Mouse (Mus musculus): ENCODE measurements around the gene S100a8. TPM values are rescaled to one million over a fixed set of nuclear protein-coding genes. Genes with fewer than 3 reads are reported as not detected.

Gene S100a8
- polyA plus RNA-seq, 1 experiment from 2014 or later = 3,883 TPM

DNA sequence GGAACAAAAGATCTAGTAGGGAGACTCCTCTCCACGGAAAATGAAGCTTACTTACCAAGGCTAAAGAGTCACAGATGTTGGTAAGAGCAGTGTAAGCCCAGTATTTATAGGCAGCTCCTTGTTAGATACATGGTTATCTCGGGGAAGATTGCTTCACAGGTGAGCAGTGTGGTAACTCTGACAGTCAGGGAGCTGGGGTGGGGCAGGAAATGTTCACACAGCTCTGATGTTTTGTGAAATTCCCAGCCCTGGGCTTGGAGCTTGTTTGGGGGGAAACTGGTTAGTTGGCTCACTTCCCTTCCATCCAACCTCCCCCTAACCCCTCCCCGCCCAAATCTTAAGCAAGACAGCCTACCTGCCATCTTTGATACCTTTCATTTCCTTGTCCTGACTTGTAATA lies 26.8 kb downstream of the S100a8 start, which contains the start of gene S100a9:
Gene S100a9 (minus strand): TSS at position 109 of the 400 bp plus-strand sequence.
- no peaks in the 10 kb centered on the region for H3K36me3 ChIP-seq (replicated peaks; ENCODE audit: insufficient read depth, low read length)
- H3K9ac ChIP-seq (replicated peaks) = peak within 1 kb of the TSS; percentile 50; the same call in 1 of the 2 replicates
- WGBS (ENCODE audit: insufficient replicate concordance) = 35% methylated on average over 3 of the region's 3 CpGs
- no peak for TF ChIP-seq CTCF (IDR thresholded peaks at IDR 0.05; ENCODE audit: low read depth)
- peak; percentile 31; the same call in 1 of the 2 replicates for TF ChIP-seq EP300 (IDR thresholded peaks at IDR 0.05; ENCODE audit: low read depth)
- H3K4me3 ChIP-seq (ENCODE audit: low read depth, low read length) = peak within 1 kb of the TSS; percentile 18
- ATAC-seq = peak; percentile 58
- H3K4me2 ChIP-seq (ENCODE audit: low read depth, low read length) = 0 out of 2 replicates have a peak within 1 kb of the TSS, but pooled peaks have one; percentile 32
- peak within 1 kb of the TSS; percentile 48 for H3K27ac ChIP-seq (ENCODE audit: low read depth)
- no peaks in the 10 kb centered on the region for H3K27me3 ChIP-seq (ENCODE audit: insufficient read depth, low read length)
- H3K4me1 ChIP-seq (ENCODE audit: insufficient read depth) = no peaks in the 10 kb centered on the region
- H3K9me3 ChIP-seq (ENCODE audit: low read length) = no peaks in the 10 kb centered on the region
- DNase-seq = peak; percentile 52

DNA sequence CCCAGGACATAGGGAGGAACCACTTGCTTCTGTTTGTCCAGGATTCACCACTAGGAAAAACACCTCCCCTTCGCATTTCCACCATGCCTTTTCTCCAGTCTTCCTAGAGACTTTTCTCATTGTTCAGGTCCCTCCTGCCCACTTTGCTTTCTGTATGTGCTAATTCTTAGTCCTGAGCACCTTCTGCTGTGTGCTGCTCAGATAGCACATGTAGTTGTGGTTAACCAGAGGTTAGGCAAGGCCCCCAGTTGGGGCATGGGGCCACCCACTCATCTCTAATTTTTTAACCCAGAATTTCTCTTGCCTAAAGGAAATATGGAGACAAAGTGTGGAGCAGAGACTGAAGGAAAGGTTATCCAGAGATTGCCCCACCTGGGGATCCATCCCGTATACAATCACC lies 33.5 kb downstream of the S100a8 start:
- Histone ChIP-seq H3K27me3 (ENCODE audit: insufficient read depth, low read length) (no peaks in the 10 kb centered on the region), H3K4me3 (ENCODE audit: low read depth, low read length) (no peak overlapping the region), H3K4me2 (ENCODE audit: low read depth, low read length) (no peak overlapping the region), H3K9me3 (ENCODE audit: low read length) (no peaks in the 10 kb centered on the region), H3K36me3 (replicated peaks; ENCODE audit: insufficient read depth, low read length) (no peaks in the 10 kb centered on the region), H3K9ac (replicated peaks) (no peak overlapping the region), H3K27ac (ENCODE audit: low read depth) (no peak overlapping the region), H3K4me1 (ENCODE audit: insufficient read depth) (no peaks in the 10 kb centered on the region)
- TF ChIP-seq CTCF (IDR thresholded peaks at IDR 0.05; ENCODE audit: low read depth) = no peak
- no peak for TF ChIP-seq EP300 (IDR thresholded peaks at IDR 0.05; ENCODE audit: low read depth)
- WGBS (ENCODE audit: insufficient replicate concordance) = 79% methylated on average over 2 of the region's 2 CpGs
- ATAC-seq (no peak), DNase-seq (no peak)

DNA sequence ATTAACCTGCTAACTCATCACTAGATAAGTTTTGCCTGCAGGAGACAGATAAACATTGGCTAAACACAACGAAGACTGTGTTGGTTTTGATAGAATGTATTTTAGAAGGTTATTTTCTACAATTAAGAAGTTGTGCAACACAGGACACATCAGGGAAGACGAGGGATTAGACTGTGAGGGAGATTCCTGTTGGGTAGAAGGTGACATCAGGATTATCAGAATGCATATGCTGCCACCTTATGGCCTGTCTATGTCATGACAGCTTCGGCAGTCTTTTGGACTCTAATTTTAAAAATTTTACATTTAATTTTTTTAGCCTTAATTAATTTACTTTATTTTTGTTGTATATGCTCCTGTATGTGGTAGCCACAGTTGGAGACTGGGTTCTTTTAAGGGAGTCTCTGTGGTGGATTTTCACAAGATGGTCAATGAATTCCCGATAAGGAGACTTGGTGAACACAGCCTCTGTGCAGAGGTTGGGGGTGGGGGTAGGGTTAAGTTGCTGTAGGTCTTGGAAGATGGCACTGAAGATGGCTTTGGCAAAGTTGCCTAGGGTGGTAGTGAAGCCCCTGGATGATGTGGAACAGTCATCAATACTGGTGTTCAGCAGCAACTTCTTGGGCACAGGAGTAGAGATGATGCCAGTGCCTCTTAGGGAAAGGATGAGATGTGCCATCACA lies 39.9 kb downstream of the S100a8 start:
- ATAC-seq = no peak
- WGBS (ENCODE audit: insufficient replicate concordance) = 16% methylated on average over 4 of the region's 4 CpGs

DNA sequence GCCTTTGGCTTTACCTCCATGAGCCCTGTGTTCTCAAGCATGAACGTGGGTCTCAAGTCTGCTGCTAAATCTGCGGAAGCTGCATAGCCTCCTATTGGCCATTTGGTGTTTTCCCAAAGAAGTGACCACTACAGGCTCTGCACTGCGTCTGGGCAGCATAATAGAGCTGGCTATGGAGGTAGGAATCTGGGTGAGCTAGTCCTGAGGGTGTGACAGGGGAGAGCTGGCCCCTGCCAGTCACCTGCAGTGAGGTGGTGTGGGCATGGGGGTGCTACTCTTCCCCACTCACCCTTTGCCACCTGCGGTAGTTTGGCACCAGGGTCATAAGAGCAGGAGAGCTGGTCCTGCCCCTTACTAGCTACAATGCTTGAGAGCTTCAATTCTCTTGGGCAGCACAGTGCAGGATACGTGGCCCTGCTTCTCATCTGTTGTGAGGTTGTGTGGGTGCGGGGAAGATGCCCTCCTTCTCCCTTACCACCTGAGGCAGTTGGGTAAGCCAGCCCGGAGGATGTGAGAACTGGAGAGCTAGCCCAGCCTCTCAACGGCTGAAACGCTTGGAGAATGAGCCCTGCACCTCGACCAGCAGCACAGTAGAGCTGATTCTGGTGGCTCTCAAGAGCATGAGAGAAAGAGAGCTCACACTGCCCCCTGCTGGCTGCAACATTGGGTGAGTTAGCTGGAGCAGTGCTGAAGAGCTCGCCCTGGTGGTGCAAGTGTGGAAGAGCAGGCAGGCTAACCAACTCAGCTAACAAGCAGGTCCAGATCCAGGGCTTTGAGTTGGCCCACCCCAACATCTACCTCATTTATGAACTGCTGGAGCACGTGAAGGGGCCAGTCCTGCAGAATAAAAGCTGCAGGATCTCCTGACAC lies 41.0 kb downstream of the S100a8 start:
- TF ChIP-seq CTCF (IDR thresholded peaks at IDR 0.05; ENCODE audit: low read depth) (peak; percentile 98), EP300 (IDR thresholded peaks at IDR 0.05; ENCODE audit: low read depth) (no peak)
- no peak overlapping the region for H3K4me2 ChIP-seq (ENCODE audit: low read depth, low read length)
- no peaks in the 10 kb centered on the region for H3K4me1 ChIP-seq (ENCODE audit: insufficient read depth)
- DNase-seq (peak; percentile 90), ATAC-seq (peak; percentile 49)
- H3K27me3 ChIP-seq (ENCODE audit: insufficient read depth, low read length) = no peaks in the 10 kb centered on the region
- no peak overlapping the region for H3K9ac ChIP-seq (replicated peaks)
- no peaks in the 10 kb centered on the region for H3K9me3 ChIP-seq (ENCODE audit: low read length)
- H3K27ac ChIP-seq (ENCODE audit: low read depth) = no peak overlapping the region
- no peaks in the 10 kb centered on the region for H3K36me3 ChIP-seq (replicated peaks; ENCODE audit: insufficient read depth, low read length)
- no peak overlapping the region for H3K4me3 ChIP-seq (ENCODE audit: low read depth, low read length)
- 42% methylated on average over 12 of the region's 12 CpGs for WGBS (ENCODE audit: insufficient replicate concordance)

More for the DNA sequence above, 39.9 kb downstream of the S100a8 start:
- no peaks in the 10 kb centered on the region for H3K36me3 ChIP-seq (replicated peaks; ENCODE audit: insufficient read depth, low read length)
- no peaks in the 10 kb centered on the region for H3K9me3 ChIP-seq (ENCODE audit: low read length)
- no peak overlapping the region for H3K4me3 ChIP-seq (ENCODE audit: low read depth, low read length)
- no peak overlapping the region for H3K27ac ChIP-seq (ENCODE audit: low read depth)
- no peak for DNase-seq
- peak; percentile 73 for TF ChIP-seq CTCF (IDR thresholded peaks at IDR 0.05; ENCODE audit: low read depth)
- no peak for TF ChIP-seq EP300 (IDR thresholded peaks at IDR 0.05; ENCODE audit: low read depth)
- H3K4me2 ChIP-seq (ENCODE audit: low read depth, low read length) = no peak overlapping the region
- no peak overlapping the region for H3K9ac ChIP-seq (replicated peaks)
- no peaks in the 10 kb centered on the region for H3K27me3 ChIP-seq (ENCODE audit: insufficient read depth, low read length)
- no peaks in the 10 kb centered on the region for H3K4me1 ChIP-seq (ENCODE audit: insufficient read depth)

Other genes starting within 250 kb of the S100a8 start
- gene Ints3, start 235.4 kb upstream of the S100a8 start, polyA plus RNA-seq (2015; fragmentation: Nextera tagmentation; extraction: Ambion mirVana) = 4.0 and 4.6 TPM in 2 replicates
- 5.9 and 6.2 TPM in 2 replicates for gene Npr1, start 203.1 kb upstream of the S100a8 start, polyA plus RNA-seq (2015; fragmentation: Nextera tagmentation; extraction: Ambion mirVana)
- 23.1 and 27.6 TPM in 2 replicates for gene Ilf2, start 192.9 kb upstream of the S100a8 start, polyA plus RNA-seq (2015; fragmentation: Nextera tagmentation; extraction: Ambion mirVana)
- 23.6 and 24.2 TPM in 2 replicates for gene Snapin, start 177.9 kb upstream of the S100a8 start, polyA plus RNA-seq (2015; fragmentation: Nextera tagmentation; extraction: Ambion mirVana)
- gene Chtop, start 159.5 kb upstream of the S100a8 start, polyA plus RNA-seq (2015; fragmentation: Nextera tagmentation; extraction: Ambion mirVana) = 39.9 and 42.9 TPM in 2 replicates
- gene S100a1, start 154.6 kb upstream of the S100a8 start, polyA plus RNA-seq (2015; fragmentation: Nextera tagmentation; extraction: Ambion mirVana) = 116 and 118 TPM in 2 replicates
- gene S100a13, start 154.5 kb upstream of the S100a8 start, polyA plus RNA-seq (2015; fragmentation: Nextera tagmentation; extraction: Ambion mirVana) = 35.5 and 36.1 TPM in 2 replicates
- 0.09 TPM in 1 of 2 replicates, not detected in the other for gene S100a14, start 142.1 kb upstream of the S100a8 start, polyA plus RNA-seq (2015; fragmentation: Nextera tagmentation; extraction: Ambion mirVana)
- 41.3 and 43.5 TPM in 2 replicates for gene S100a16, start 131.7 kb upstream of the S100a8 start, polyA plus RNA-seq (2015; fragmentation: Nextera tagmentation; extraction: Ambion mirVana)
- not detected in 2 replicates for gene S100a3, start 108.4 kb upstream of the S100a8 start, polyA plus RNA-seq (2015; fragmentation: Nextera tagmentation; extraction: Ambion mirVana)
- not detected in 2 replicates for gene S100a2, start 78.7 kb upstream of the S100a8 start, polyA plus RNA-seq (2015; fragmentation: Nextera tagmentation; extraction: Ambion mirVana)
- not detected in 2 replicates for gene Gm42674, start 67.1 kb upstream of the S100a8 start, polyA plus RNA-seq (2015; fragmentation: Nextera tagmentation; extraction: Ambion mirVana)
- gene S100a4, start 65.2 kb upstream of the S100a8 start, polyA plus RNA-seq (2015; fragmentation: Nextera tagmentation; extraction: Ambion mirVana) = 4.0 and 4.6 TPM in 2 replicates
- gene S100a5, start 60.5 kb upstream of the S100a8 start, polyA plus RNA-seq (2015; fragmentation: Nextera tagmentation; extraction: Ambion mirVana) = not detected in 2 replicates
- gene S100a6, start 56.1 kb upstream of the S100a8 start, polyA plus RNA-seq (2015; fragmentation: Nextera tagmentation; extraction: Ambion mirVana) = 49.1 and 55.6 TPM in 2 replicates
- not detected in 2 replicates for gene S100a7a, start 15.0 kb upstream of the S100a8 start, polyA plus RNA-seq (2015; fragmentation: Nextera tagmentation; extraction: Ambion mirVana)
- 2,494 and 2,662 TPM in 2 replicates for gene S100a9, start 26.7 kb downstream of the S100a8 start, polyA plus RNA-seq (2015; fragmentation: Nextera tagmentation; extraction: Ambion mirVana)
- gene Pglyrp4, start 57.9 kb downstream of the S100a8 start, polyA plus RNA-seq (2015; fragmentation: Nextera tagmentation; extraction: Ambion mirVana) = not detected in 2 replicates
- not detected in 2 replicates for gene Gm5849, start 108.9 kb downstream of the S100a8 start, polyA plus RNA-seq (2015; fragmentation: Nextera tagmentation; extraction: Ambion mirVana)